Mouse (Mus musculus) cerebellum, postnatal 14 days (tissue): ENCODE measurements around the gene Gm11034.

ENCODE experiments used
- DNase-seq, 2 experiments: peaks; one replicate each; pipeline ENCODE4 v3.0.0; 2021; ENCODE audit warnings: mixed read lengths in 2 of 2

Gene Gm11034

GRCm38 (mm10) chr8:72213536-72213935 lies at the start of gene Gm11034:
Gene Gm11034, minus strand, starts transcription at chr8:72213636.
- DNase-seq: no peak

- DNase-seq: no peak
These were observed 49.3 kb upstream of the Gm11034 start for GRCm38 (mm10) chr8:72262756-72263155.

- peak; percentile 29 to 47 for DNase-seq
These were observed 48.4 kb upstream of the Gm11034 start for GRCm38 (mm10) chr8:72261872-72262271.

GRCm38 (mm10) chr8:72261431-72261830 lies 48.0 kb upstream of the Gm11034 start:
- no peak for DNase-seq

GRCm38 (mm10) chr8:72261019-72261418 lies 47.6 kb upstream of the Gm11034 start:
- DNase-seq: peak; percentile 64 to 67

- no peak for DNase-seq
These were observed 47.1 kb upstream of the Gm11034 start for GRCm38 (mm10) chr8:72260585-72260984.

GRCm38 (mm10) chr8:72259862-72260261 lies 46.4 kb upstream of the Gm11034 start:
- no peak for DNase-seq

- no peak for DNase-seq
These were observed 44.4 kb upstream of the Gm11034 start for GRCm38 (mm10) chr8:72257902-72258238.

GRCm38 (mm10) chr8:72257171-72257901 lies 43.9 kb upstream of the Gm11034 start:
- peak; percentile 38 to 66 for DNase-seq

- DNase-seq: no peak
These were observed 31.2 kb upstream of the Gm11034 start for GRCm38 (mm10) chr8:72244610-72245009.

- no peak for DNase-seq
These were observed 28.8 kb upstream of the Gm11034 start for GRCm38 (mm10) chr8:72242226-72242625.

GRCm38 (mm10) chr8:72240951-72241350 lies 27.5 kb upstream of the Gm11034 start:
- peak; percentile 28 to 51 for DNase-seq

GRCm38 (mm10) chr8:72240403-72240763 lies 26.9 kb upstream of the Gm11034 start:
- no peak for DNase-seq

- peak; percentile 98 to 99 for DNase-seq
These were observed 26.3 kb upstream of the Gm11034 start, which contains the start of gene Ap1m1 for GRCm38 (mm10) chr8:72239499-72240402. Gene Ap1m1, plus strand, starts transcription at chr8:72240018.

- DNase-seq: no peak
These were observed 9.2 kb upstream of the Gm11034 start for GRCm38 (mm10) chr8:72222656-72223055.

- DNase-seq: no peak
These were observed 7.3 kb upstream of the Gm11034 start for GRCm38 (mm10) chr8:72220758-72221157.

GRCm38 (mm10) chr8:72219541-72220363 lies 6.3 kb upstream of the Gm11034 start, which contains the start of gene Fam32a:
Gene Fam32a, plus strand, starts transcription at chr8:72219730.
- DNase-seq: peak; percentile 90 to 91

GRCm38 (mm10) chr8:72218781-72219540 lies 5.5 kb upstream of the Gm11034 start:
- no peak for DNase-seq

- DNase-seq: no peak
These were observed 2.4 kb upstream of the Gm11034 start for GRCm38 (mm10) chr8:72215871-72216270.

GRCm38 (mm10) chr8:72215060-72215459 lies 1.6 kb upstream of the Gm11034 start:
- DNase-seq: no peak

GRCm38 (mm10) chr8:72212751-72213150 lies 685 bp downstream of the Gm11034 start, which contains the start of gene Cib3:
Gene Cib3, minus strand, starts transcription at chr8:72212837.
- no peak for DNase-seq

GRCm38 (mm10) chr8:72211846-72212245 lies 1.6 kb downstream of the Gm11034 start:
- DNase-seq: no peak
